Mouse (Mus musculus): ENCODE data around the gene Tmcc3.

GRCm38 (mm10) chr10:94605491-94605890, 293.7 kb downstream of the Tmcc3 start:
- TF ChIP-seq POLR2AphosphoS2 (IDR thresholded peaks at IDR 0.05; ENCODE audit: low read depth, low read length) (no peak), CTCF (conservative IDR thresholded peaks at IDR 0.05 in 1 of 2, IDR thresholded peaks at IDR 0.05 in 1 of 2; ENCODE audit: low read depth in 2 of 2, low read length in 2 of 2) (no peak), POLR2A (IDR thresholded peaks at IDR 0.05; ENCODE audit: low read depth, low read length) (peak; percentile 40), ZKSCAN1 (IDR thresholded peaks at IDR 0.05; ENCODE audit: borderline replicate concordance, low read depth, low read length) (no peak), UBTF (IDR thresholded peaks at IDR 0.05; ENCODE audit: low read depth, low read length) (no peak), GABPA (IDR thresholded peaks at IDR 0.05; ENCODE audit: insufficient replicate concordance, low read depth, low read length) (no peak)
